Mouse (Mus musculus): ENCODE data around the gene Erg28.

Erg28 gene

DNA sequence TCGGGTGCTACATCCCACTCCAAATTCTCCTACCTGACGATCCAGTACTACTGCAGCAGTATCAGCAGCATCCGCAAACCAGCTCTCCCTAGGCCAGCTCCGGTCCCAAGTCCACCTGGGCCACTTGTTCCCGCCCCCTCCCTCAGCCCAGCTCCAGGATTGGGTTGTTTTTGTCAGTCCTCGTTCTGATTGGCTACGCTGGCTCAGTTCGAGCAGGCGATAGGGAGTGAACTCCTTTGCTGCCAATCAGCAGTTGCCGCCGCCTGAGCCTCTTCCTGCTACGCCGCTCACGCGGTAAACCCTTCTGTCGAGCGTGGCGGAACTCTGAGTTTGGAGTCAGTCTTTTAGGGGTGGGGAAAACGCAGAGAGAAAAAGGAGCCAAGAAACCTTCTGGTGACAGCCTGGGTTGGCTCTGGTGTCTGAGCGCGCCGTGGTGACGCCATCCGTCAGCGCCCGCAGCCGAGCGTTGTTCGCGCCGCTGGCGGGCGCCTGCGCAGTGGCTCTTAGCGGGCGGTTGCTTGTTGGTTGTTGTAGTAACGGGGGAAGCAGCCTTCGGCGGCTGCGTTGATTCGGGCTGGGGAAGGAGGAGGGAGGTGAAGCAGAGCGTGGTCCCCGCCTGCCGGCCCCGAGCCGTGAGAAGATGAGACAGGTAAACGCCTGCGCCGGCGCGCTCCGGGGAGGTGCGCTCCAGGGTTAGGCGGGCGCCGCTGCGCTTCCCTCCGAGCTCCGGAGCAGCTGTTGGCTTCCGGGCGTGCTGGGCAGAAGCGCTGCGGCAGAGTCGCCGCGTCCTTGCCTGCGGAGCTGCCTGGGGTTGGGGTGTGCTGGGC, at the start of gene Erg28, which contains the start of gene Ttll5:
Gene Erg28, minus strand, starts transcription at position 113 of the 827 bp plus-strand sequence.
Gene Ttll5, plus strand, starts transcription at position 222 of the 827 bp plus-strand sequence.
- DNase-seq (ENCODE audit: low spot score in 2 of 2) = peak; percentile 93 to 94

DNA sequence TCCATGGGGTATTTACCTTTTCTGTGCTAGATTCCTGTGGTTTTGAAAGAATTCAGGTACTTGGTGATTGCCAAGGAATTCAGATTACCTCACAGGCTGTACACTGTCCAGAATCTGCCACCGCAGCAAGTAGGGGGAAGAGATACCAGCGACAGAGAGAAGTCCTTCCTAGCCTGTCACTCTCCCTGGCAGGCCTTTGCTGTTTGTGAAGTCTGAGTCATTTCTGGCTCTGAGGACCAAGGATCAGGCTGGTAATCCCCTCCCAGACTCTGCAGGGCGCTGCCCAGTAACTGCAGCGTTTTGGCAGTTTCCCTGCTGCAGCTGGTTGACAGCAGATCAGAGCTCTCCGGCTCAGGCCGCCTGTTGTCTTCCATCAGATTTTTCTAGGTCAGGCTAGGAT, 45.1 kb upstream of the Erg28 start:
- DNase-seq (ENCODE audit: low spot score in 2 of 2) = no peak

DNA sequence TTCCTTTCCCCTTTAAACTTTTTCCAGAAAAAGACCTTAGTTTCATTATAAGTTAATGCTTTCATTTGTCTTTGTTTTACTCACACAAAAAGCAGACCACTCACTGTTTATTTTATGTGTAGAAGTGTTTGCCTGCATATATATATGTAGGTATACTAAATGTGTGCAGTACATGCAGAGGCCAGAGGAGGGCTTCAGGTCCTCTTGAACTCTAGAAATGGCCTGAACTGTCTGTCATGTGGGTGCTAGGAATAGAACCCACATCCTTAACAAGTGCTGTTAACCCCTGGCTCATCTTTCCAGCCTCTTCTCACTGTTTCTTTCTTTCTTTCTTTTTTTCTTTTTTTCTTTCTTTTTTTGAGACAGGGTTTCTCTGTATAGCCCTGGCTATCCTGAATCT, 42.8 kb upstream of the Erg28 start:
- no peak for DNase-seq (ENCODE audit: low spot score in 2 of 2)

DNA sequence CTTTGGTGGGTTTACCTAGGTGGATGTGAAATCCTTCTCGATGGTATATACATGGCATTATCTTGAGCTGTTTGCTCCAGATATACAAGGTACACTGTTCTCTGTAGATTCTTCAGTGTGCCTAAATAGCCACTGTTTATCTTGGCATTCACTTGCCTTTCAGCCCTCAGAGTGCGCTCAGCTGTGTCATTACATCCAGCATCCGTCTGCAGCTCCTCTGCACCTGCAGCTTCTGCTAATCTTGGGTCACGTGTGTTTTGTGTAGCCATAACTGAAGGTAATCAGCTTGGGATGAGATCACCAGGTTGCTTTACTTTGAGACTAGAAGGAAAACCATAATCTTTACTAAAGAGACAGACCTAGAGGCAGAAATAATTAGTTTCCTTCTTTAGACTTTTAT, 42.3 kb upstream of the Erg28 start:
- no peak for DNase-seq (ENCODE audit: low spot score in 2 of 2)

DNA sequence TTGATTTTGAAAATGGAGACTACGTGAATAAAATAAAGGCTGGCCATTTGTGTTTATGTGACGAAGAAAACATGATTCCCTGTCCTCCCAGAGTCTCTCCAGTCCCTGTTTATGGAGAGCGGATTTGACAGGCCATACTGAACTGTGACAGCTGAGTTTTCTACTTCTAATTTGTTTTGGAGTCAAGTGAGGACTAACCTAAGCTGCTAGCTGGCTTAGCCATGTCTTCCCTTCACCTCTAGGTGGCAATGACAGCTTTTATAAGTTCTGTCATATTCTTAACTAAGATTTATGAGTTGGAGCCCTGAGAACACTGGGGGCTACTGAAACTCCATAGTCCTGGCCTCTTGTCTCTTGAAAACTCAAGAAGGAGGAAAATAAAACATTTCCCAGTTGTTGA, 41.2 kb upstream of the Erg28 start:
- DNase-seq (ENCODE audit: low spot score in 2 of 2) = peak; percentile 4 to 10

DNA sequence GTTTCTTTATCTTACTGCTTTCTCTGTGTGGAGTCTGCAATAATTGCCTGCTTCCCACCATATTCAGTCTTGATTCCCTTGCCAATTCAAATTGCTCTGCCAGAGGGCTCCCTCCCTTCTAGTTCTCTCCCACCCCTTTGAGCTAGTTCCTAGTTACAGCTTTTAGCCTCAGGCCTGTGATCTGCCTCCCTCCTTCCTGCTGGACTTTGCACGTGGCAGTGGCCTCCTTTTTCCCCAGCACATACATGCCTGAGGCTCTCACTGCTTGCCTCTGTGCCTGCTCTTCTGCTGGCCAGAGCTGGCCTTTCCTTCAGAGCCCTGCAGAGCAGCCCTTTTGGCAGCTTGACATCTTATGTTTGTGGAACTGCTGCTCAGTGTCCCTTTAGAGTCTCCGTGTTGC, 38.2 kb upstream of the Erg28 start:
- DNase-seq (ENCODE audit: low spot score in 2 of 2) = no peak

DNA sequence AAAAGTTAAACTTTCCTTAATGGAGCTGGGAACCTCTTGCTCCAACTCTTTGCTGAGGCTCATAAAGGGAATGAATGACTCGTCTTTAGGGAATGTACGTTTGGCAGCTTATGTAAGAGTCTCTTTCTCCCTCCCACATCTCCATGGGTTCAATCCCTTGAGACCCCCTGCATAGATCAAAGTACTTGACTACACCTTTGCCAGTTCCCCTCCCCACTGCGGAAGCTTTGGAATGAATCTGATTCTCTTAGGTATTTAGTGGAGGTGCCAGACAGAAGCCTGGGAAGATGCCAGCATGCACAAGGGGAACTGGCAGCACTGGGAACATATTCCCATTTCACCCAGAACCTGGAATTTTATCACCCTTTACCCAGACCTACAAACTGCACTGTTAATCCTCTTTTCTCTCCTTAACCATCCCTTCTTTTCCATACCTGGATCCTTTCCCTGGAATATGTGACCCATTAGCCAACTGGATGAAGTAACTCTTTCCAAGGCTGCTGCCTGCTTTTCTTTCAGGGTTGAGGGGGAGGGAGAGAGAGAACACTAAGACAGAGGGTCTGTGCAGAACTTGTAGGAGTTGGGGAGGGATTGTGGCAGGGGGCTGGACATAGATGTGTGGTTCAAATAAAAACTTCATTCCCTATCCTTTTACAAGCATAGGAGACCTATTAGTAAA, 35.3 kb upstream of the Erg28 start:
- no peak for DNase-seq (ENCODE audit: low spot score in 2 of 2)

DNA sequence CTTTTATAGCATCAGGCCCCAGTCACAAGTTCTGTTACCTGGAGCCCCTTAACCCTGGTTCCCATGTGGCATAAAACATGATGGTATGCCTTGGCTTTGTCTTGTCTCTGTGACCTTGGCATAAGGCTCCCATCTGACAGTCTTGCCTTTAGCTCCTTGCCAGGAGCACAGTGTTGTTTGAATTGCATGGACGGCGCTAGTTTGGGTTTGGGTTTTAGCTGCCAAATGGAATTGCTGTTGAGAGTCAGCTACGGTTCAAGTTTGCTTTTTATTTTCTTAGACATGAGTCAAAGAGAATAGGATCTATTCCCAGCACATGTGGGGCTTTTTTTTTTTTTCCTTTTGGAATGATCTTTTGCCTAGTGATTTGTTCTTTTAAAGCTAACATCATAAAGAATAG, 34.8 kb upstream of the Erg28 start:
- DNase-seq (ENCODE audit: low spot score in 2 of 2) = no peak

DNA sequence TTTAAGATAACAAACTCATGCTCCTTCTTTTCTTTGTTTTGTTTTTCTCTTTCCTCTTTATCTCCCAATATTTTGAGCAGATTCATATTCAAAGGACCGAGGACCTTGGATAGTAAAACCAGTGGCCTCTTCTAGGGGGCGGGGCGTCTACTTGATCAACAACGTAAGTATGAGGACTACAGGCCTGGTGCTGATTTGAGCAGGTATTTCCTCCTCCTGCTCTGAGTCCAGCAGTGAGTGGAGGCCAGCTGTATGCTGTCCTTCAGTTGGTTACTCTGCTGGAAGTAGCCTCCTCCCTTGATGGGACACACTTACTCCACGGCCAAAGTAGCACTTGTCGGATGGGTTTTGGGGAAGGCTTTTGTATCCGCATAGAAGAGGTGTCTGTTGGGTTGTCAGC, 33.0 kb upstream of the Erg28 start:
- no peak for DNase-seq (ENCODE audit: low spot score in 2 of 2)

DNA sequence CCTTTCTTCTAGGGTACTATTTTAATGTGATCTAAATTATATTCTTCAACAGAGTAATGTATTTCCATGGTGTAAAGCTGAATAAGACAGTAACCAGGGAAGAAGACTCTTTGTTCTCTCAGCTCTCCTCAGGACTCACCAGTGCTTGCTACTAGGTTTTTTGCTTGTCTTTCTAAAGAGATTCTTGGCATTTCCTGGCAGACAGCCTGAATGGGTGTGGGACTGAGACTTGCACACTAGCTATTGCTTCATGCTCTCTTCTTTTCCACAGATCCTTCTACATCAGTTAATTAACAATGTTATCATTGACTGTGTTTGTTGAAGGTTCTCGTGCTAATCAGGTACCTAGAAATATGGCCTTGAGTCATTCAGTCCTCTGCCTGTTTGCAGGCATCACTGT, 29.9 kb upstream of the Erg28 start:
- no peak for DNase-seq (ENCODE audit: low spot score in 2 of 2)

DNA sequence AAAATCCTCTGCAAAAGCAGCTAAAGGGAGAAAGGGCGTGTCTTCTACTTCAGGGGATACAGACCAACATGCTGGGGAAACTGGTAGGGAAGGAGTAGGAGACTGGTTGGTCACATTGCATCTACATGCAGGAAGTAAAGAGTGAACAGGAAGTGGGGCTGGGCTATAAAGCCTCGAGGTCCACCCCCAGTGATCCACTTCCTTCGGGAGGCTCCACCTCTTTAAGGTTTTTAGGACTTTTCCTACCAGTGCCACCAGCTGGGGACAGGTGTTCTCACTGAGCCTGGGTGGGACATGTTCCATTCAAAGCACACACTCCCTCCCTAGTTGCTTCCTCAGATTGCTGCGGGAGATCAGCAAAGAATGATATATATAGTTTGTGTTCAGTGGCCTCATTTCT, 29.5 kb upstream of the Erg28 start:
- no peak for DNase-seq (ENCODE audit: low spot score in 2 of 2)

DNA sequence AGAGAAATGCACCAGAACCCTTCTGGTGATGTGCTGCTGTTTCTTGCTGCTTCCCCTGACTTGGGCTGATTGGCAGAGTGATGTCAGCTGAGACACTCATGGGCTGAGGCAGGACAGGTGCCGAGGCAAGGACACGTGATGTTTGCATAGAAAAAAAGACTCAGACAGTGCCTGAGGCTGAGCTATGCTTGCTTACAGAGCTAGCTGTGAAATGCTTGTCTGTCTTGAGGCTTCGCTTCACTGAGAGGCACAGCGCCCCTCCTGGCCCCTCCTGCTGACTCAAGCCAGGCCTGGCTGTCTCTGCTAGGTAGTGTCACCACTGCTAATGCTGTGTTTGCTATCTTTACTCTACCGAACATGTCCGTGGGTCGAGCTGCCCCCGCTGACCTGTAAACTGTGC, 26.3 kb upstream of the Erg28 start:
- no peak for DNase-seq (ENCODE audit: low spot score in 2 of 2)

DNA sequence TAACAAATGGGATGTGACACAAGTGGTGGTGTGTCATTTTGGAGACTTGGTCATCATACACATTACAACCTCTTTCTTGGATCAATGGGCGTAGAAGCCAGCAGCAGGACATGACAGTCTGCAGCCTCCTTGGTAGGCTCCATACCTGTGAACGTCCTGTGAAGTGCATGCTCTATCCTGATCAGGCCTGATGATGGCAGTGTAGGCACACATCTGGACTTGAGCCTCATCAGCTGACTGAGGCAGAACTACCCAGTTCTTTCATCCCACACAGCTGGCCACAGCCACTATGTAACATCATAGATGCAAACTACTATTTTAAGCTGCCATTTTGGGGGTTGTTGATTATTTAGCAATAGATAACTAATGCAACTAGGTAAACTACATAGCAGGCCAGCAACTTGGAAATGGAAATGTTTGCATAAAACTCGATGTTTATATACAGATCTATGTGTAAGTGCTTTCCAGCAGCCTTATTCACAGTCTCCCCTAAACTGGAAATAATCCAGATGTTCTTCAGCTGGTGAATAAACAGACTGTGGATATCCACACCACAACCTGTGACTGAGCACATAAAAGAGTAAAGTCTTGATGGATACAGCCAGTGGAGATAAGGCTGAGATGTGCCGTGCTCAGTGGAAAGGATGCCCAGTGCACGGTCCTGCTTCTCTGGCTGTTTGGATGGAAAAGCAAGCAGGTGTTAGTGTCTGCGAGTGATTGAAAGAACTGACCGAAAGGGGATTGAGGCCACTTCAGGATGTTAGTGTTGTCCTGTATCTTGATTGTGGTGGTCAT, 24.0 kb upstream of the Erg28 start:
- DNase-seq (ENCODE audit: low spot score in 2 of 2) = no peak

DNA sequence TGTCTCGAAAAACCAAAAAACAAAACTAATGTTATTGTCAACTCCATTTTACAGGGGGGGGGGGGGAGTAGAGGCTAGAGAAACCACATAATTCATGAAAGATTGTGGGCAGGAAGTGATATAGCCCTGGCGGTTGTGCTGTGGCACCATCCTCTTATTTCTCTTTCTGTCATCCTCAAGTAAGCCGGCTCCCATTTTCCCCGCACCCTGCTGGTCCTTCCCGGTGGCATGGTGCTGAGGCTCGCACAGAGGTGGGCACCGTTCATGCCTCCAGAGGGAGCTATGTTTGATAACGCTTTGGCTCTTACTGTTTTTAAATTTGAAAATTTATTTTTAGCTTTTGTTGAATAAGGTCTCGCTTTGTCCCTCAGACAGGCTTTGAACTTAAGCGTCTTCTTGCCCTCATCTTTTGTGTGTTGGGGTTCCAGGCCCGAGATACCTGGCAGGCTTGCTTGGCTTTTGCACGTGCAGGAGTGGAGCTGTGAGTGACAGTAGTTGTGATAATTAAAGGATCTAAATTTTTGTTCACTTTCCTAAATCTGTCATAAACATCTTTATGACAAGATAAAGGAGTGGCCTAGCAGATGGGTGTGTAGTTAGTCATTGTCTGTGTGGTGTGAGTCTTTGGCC, 15.1 kb upstream of the Erg28 start:
- no peak for DNase-seq (ENCODE audit: low spot score in 2 of 2)

DNA sequence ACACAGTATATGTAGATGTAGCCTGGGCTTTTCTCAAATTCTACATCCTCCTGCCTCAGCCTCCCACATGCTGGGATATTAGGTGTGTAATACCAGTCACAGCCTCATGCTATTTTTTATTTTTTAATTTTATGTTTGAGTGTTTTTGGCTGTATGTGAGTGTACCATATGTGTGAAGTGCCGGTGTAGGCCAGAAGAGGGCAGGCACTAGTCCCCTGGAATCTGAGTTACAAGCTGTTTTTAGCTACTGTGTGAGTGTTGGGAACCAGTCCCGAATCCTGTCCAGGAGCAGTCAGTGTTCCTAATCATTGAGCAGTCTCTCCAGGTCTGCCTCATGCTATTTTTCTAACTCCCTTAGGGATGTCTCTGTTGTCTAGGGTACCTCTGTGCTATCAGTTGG, 13.4 kb upstream of the Erg28 start:
- no peak for DNase-seq (ENCODE audit: low spot score in 2 of 2)

DNA sequence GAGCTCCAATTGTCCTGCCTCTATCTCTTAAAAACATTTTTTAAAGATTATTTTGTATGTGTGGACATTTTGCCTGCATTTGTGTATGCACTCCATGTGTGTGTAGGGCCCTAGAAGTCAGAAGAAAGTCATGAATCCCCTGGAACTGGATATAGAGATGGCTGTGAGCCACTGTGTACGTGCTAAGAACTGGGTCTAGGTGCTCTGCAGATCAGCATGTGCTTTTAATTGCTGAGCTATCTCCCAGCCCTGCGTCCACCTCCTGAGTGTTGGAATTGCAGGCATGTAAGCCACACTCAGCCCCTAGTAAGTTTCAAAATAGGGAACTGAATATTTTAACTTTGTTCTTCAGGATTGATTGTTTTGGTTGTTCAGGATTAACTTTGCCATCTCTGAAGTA, 10.2 kb upstream of the Erg28 start:
- DNase-seq (ENCODE audit: low spot score in 2 of 2) = no peak

DNA sequence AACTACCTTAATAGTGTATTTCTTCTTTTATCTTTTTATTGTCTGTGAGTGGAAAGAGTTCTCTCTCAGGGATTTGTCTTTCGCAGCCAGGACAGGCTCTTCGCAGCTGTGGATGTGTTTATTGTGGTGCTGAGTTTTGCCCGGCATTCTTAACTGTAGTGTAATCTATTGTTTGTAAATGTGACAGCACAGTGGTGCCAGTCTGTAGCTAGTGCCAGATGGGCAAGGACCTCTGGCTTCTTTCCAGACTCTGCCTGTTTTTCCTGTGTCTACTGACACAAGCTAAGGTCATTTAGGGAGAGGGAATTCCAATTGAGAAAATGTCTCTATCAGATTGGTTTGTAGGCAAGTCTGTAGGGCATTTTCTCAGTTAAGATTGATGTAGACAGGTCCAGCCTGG, 6.3 kb upstream of the Erg28 start:
- no peak for DNase-seq (ENCODE audit: low spot score in 2 of 2)

DNA sequence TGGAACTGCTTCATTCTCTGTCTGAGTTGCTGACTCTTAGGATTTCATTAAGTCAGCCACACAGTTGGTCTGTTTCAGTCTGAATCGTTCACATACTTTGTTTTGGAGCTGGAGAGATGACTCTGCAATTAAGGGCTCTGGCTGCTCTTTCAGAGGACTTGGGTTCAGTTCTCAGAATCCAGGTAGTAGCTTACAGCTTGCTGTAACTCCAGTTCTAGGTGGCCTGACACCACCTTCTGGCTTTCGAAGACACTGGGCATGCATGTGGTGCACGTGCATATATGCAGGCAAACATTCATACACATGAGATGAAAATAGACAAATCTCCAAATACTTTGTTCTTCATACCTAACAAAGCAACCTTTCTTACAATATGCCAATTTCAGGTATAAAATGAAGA, 5.5 kb upstream of the Erg28 start:
- no peak for DNase-seq (ENCODE audit: low spot score in 2 of 2)

DNA sequence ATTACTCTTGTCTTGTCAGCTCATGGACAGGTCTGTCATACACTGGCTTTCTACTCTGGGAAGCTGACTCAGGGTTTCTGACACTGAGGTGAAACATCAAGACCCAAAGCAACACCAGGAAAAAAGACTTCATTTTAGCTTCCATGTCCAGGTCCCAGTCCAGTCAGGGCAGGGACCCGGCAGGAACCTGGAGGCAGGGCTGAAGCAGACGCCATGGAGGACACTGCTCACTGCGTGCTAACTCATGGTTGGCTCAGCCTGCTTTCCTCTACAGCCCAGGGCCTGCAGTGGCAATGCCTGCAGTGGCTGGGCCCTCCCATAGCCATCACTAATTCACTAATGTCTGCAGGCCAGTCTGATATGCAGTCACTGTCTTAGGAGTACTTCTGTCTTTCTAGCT, 4.5 kb upstream of the Erg28 start:
- DNase-seq (ENCODE audit: low spot score in 2 of 2) = no peak

DNA sequence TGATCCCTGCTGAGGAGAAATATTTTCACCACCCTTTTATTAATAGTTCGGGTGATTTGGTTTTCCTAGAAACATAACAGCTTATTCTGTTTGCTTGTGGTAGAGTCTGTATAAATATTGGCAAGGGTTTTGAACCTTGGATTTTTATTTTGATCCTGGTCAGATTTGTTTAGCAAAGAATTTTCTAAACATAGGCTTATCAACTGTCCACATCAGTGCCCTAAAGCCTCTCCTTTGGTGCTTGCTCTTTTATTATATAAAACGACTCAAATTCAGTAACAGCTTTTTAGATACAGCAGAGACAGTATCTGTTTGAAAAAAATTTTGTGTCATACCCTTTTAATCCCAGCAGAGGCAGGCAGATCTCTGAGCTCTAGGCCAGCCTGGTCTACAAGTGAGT, 1.5 kb upstream of the Erg28 start:
- DNase-seq (ENCODE audit: low spot score in 2 of 2) = no peak

DNA sequence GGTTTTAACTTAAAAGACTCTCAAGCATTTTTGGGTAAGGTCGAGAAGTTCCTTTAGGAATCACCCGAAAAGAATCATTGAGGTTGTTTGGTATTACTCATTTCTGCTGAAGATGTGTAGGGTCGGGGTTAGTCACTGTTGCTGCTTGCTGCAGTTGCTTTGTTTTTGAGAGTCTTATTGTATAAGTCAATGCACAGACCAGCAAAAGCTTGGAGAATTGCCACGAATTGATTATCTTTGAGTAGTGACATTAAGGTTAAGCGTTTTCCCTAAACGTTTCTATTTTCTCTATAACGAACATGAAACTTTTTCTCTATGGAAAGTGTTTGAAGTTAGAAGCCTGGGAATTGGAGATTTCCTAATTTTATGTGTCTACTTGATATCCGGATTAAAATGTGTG, 1.0 kb upstream of the Erg28 start:
- no peak for DNase-seq (ENCODE audit: low spot score in 2 of 2)

DNA sequence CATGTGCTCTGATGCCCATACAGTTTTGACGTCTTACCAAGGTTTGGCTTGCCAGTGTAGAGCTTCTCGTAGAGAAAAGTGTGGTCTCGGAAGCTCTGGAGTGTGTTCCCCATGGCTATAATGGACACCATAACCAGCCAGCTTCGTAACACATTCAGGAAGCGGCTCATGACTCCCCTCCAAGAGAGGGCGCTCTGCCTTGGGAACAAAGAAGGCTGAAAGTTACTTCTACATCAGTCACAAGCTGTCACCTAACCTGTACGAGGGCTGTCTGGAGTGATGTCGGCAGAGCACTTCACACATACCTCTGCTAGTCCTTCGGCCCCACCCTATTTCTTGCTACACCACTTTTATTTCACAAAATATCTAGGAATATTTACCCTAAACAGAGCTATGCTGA, 2.3 kb downstream of the Erg28 start:
- no peak for DNase-seq (ENCODE audit: low spot score in 2 of 2)

Data from spleen, postnatal 36 days (tissue).